Mouse (Mus musculus) left cerebral cortex, postnatal 4 days (tissue): ENCODE measurements at regions not wholly inside any gene's neighbourhood (a gene's known extent, or its start where the extent isn't known, plus 50 kb on each side); places are given as distances from the start of the nearest gene placed in this dataset.
A peak's percentile ranks its signal among the peaks of the same experiment; 100 is the strongest.

Experiments
- DNase-seq: peaks from one replicate; pipeline ENCODE4 v3.0.0-alpha.2; 2022
- intact Hi-C: fragments of 180-260 bp; cut with DNase I; formaldehyde crosslinking; loops from one replicate; pipeline ENCODE4 v1.15.1; 2025

DNA sequence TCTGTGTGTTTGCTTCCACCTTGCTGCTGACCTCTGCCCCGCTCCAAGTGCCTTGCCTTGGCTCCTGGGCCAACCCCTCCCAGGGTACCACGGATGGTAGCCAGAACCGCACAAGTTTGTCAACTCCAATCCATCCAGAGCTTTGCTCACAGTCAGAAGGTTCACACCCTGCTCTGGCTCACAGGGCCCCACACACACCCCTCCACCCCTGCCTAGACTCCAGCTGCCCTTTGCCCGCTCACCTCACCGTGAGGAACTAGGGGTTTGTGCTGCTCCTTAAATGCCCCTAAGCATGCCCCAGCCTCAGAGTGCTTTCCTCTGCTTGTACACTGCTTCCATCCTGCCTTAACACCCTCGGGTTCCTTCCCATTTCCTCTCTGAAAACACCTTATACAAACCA is 117.5 kb upstream of the Lhx5 start:
- intact Hi-C loops, result no loop called here

DNA sequence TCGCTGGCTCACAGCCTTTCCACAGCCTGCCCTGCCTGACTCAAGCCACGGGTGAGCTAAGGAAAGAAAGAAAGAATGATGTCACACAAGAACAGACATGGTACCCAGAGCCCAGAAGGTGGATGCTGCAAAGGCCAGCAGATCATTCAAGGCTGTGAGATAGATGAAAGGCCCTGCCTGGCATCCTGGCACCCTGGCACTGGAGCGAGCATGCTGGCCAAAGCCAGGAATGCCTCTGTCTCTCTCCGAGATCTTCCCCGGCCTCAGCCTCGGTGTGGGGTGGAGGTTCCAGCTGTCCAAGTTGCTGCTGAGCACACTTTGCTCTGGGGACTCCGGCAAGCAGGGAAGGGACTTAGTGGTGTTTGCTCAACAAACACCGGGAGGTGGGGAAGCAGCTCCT is 116.4 kb upstream of the Lhx5 start:
- intact Hi-C loops, result no loop called here

More for the DNA sequence above, 117.5 kb upstream of the Lhx5 start:
- no peak for DNase-seq

DNA sequence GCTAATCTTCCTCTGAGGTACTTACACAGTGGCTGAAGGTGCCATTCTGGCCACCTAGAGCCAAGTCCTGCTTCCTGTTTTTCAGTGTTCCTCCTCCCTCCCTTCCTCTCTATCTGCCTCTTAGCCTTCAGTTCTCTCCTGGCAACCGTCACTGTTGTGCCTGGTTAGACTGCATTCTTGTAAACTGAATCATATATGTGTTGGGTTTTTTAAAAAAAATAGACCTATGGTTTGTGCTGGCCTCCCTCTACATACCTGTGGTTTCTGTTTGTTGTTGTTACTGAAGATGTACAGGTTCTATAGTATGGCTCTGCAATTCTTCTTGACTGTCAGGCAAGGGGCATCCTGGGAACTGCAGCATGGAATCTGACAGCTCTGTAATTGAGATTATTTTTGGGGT is 112.5 kb upstream of the Lhx5 start:
- intact Hi-C loops, result no loop called here
- DNase-seq, result no peak

More for the DNA sequence above, 116.4 kb upstream of the Lhx5 start:
- peak; percentile 31 for DNase-seq

DNA sequence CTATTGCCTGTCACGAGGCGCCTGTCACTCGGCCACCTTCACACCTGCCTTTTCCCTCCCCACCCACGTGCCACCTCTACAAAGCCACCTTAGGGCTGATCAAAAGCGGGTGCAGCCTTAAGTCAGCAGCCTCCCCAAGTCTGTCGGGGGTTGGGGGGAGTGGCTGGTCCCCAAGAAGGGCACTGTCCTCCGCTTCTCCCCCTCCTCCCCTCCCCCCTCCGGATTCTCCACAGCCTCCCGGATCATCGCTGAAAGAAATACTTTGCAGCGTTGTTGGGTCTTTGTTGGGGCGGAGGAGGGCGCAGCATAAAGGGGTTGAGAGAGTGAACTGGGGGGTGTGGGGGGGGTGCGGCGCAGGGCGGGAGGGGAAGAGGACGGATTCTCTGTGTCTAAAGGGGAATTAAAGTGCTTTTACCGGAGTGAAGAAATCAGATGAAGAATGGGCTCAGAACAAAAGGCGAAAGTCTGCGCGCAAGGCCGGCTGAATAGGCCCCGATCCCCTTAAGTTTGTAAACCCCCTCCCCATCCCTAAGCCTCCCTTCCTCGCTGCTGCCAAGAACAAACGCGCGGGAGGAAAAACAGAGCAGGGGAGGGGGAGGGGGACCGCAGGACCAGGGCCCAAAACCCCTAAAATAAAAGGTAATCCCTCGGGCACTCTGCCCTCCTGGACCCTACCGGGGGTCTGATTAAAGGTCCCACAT is 109.3 kb upstream of the Lhx5 start:
- DNase-seq, result peak; percentile 21
- intact Hi-C loops, result no loop called here

DNA sequence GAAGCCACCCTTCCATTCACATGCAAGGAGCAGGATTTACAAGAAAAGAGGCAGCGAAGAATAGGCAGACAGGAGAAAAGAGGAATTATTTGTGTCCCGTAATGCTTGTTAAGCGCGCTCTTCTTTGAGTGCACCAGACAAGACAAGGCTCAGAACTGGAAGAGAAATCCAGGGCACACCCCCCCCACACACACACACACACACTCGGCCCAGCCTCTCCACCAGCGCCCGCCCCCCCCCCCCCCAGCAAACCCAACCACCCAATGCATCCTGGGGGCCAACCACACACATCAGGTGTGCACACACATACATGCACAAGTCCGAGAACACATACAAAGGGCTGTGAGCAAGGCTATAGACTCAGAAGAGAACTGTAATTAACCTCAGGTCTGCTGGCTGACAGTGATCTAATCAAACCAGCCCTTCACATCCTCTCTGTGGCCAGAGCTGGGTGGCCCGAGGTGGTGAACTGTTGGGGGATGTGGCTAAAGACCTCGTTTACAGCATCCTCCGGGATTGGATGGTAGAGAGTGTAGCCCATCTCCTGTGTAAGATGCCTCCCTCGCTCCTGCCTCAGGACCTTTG is 108.7 kb upstream of the Lhx5 start:
- no peak for DNase-seq
- intact Hi-C loops, result no loop called here

DNA sequence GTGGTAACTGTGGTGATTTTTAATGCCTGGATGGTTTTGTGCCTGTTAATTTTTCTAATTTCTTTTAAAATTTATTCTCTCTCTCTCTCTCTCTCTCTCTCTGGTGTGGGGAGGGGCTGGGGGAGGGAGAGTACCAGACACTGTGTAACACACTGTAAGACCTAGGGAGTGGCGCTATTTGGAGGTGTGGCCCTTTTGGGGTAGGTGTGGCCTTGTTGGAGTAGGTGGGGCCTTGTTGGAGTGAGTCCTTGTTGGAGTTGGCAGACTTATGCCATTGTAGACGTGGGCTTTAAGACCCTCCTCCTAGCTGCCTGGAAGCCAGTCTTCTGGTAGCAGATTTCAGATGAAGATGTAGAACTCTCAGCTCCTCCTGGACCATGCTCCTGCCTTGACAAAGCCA is 107.4 kb upstream of the Lhx5 start:
- no peak for DNase-seq
- intact Hi-C loops, result no loop called here

DNA sequence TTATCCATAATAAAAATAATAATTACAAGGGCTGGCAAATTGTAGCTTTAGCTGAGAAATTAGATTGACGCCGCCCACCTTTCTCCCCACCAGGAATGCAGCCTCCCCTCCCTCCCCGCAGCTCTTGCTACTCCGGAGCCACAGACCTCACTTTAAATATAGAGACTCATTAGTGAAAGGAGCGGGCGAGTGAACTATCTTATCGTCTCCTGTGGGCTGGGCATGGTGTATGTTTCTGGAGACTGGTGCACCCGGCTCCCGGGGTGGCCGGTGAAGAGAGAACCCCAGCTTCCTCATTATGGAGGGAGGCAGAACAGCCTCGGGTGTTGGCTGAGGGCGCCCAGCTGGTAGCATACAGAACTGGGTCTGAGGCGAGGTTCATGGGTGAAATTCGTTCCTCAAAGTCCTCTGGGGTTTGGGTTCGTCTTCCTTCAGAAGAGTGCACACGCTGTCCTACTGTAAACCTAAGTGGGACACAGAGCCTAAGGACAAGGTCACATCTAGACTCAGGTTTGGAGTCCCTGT is 106.1 kb upstream of the Lhx5 start:
- intact Hi-C loops, result no loop called here
- no peak for DNase-seq

DNA sequence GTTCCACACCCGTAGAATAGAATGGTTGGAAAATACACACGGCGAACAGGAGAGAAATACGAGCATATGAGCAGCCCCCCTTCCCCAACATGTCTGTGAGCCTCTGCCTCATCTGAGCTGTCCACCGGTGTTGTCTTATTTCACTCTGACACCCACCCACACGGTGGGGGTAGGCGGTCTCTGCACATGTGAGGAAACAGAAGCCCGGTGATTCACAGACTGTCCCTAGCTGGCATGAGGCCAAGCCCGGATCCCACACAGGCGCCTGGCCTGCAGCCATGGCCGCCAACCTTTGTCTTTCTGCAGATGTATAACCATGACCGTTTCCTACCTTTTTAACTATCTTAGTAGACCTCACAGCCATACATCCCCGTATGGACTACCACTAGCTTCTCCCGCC is 99.5 kb upstream of the Lhx5 start:
- intact Hi-C loops, result no loop called here
- peak; percentile 81 for DNase-seq

DNA sequence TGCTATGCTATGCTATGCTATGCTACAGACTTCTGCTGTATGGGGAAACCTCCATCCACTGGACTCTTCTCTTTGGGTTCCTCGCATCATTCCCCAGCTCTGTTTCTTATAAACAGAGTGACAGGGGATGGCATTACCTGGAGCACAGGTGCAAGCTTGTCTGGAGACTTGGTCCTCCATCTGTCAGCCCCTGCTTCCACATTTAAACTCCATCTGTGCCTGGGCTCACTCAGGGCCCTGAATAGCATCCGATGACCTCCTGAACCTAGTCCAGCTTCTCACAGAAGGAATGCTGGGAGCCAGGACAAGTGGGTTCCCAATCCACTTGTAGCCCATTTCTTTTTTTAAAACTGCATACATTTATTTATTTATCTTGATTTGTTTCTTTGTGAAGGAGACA is 92.3 kb upstream of the Lhx5 start:
- DNase-seq, result no peak
- intact Hi-C loops, result no loop called here

DNA sequence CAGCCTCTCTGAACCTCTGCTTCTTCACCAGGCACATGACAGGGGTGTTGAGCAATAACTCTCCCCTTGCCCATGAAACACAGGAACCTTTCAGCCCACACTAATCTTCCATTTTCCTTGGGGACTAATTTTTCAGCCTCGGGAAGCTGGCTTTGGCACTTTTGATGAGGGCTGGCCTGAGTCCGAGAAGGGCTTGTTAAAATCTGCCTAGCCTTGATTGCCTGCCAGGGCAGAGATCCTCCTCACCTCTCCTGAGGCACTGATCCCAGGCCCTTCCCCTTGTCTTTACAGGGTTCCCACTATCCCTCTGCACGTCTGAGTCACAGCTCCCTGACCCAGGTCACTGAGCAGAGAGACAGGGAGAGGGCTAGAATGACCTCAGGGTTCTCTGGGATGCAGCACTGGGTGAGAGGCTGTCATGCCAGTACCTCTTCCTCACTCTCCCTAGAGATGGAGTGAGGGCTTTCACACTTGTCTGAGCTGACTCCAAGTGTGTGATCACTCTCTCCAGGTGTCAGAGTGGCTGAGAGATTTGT is 90.7 kb upstream of the Lhx5 start:
- DNase-seq, result peak; percentile 68
- intact Hi-C loops, result no loop called here

DNA sequence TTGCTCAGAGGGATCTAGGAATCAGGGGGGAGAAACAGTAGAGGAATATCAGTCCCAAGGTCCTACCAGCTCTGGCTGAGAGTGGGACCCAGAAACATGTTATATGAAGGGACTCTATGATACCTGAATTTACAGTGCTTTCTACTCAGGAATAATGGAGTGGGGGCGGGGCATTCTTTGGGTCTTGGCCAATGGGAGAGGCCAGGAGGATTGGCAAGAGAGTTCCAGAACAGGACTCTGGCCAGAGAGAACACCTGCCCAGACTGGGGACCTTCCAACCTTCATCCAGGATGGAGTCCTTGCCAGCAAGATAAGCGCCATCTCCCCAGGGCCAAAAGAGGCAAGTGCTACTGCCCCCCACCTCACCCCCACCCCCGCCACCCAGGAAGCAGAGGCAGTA is 81.0 kb upstream of the Lhx5 start:
- DNase-seq, result peak; percentile 34
- intact Hi-C loops, result no loop called here

DNA sequence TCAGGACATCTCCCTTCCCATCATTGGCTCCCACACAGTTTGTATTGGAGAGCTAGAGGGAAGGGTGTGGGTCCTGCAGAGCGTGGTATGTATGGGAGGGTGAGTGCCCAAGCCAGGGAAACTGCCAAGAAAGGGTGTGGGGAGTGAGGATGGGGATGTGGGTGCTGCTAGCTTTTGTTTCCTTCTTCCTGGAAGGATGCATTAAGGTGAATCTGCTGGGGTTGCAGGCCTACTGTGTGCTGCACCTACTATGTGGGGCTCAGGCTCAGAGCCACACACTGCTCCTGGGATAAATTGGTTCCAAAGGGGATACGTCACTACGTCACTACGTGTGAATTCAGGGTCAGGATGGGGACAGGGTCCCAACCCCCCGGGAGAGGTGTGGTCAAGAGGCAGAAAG is 79.7 kb upstream of the Lhx5 start:
- DNase-seq, result no peak
- intact Hi-C loops, result no loop called here

DNA sequence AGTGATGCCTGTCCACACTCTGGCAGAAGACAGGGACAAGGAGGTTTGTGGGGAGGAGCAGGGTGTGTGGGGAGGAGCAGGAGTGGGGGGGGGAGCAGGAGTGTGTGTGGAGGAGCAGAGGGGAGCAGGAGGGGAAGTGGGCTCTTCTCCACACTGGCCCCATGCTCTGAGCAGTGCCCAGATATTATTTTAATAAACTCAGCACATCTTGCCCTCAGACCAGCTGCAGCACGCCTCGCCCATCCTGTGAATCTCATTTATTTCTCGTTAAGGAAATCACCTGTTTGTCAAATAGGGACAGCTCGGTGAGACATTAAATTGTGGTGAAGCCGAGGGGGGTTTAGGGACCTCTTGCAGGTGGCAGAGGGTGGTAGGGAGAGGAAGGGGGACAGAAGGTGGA is 77.8 kb upstream of the Lhx5 start:
- intact Hi-C loops, result no loop called here
- no peak for DNase-seq

DNA sequence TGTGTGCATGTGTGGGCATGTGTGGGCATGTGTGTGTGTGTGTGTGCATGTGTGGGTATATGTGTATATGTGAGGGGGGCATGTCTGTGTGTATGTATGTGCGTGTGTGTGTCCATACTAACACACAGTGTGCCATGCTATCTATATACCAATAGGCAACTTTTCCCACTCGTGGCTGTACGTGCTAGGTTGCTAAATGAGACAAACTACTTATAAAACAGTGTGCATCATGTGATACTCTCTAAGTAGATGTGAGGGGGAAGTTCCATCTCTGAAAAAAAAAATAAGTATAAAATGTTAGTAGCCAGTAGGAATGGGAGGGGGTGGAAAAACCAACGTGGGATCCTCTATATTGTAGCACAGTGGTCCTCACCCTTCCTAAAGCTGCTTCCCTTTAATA is 74.5 kb upstream of the Lhx5 start:
- no peak for DNase-seq
- intact Hi-C loops, result no loop called here

DNA sequence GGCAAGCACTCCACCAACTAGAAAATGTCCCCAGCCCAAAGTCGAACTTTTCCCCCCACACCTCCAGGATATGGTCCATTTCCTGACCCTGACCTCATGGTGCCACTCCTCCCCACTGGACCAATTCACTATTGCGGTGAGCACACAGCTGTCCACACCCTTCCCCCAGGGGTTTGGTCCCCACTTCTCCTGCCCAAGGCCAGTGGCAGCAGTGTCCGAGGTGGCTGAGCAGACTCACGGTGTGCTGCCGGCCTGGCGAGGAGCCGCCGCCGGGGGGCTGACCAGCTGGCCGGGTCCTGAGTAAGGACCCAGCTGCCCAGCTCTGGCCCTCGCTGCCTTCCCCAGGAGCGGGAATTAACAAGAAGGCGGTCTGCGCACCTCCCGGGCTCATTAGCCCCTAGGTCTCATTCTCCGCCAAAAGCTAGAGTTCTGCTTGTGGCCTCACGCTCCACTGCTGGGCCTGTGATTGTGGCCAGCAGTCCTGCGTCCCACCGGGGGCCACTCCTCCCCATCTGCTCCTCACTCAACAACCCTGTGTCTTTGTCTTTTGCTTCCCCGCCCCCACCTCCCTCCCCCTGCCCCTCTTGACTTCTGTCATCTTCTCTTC is 73.3 kb upstream of the Lhx5 start:
- DNase-seq, result peak; percentile 80
- intact Hi-C loops, result no loop called here

DNA sequence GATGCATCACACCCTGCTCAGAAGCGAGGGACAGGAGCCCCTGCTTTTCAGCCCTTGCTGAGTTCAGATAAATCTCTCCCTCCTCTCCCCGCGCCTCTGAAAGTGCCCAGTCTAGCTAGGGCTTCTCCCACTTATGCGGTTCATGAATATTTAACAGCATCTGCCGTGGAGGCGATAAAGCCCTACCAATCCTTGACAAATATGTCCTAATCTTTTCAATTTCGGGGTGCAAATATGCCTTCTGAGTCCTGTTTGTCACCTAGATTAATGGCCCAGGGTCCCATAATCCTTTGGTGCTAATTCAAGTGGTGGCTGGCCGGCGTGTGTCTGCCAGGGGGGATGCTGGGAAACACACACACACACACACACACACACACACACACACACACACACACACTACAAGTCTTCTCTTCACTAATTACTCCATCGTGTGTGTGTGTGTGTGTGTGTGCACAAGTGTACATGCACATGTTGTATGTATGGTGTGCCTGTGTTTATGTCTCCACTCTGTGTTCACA is 65.5 kb upstream of the Lhx5 start:
- no peak for DNase-seq
- intact Hi-C loops, result no loop called here

DNA sequence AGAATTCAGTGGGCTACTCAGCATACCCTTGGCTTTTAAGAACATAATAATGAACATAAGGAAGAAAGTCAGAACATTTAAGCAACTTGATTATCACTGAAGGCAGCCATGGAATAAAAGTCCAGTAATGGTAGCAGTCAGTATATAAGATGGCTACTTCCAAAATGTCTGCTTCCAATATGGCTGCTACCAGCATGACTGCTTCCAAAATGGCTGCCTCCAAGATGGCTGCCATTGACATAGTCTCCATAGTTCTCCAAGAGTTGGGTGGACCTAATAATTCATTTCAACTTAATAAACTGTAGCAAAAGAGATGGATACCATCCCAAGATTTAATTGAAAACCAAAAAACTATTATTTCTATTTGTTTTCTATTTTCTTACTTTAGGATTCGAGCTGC is 62.7 kb upstream of the Lhx5 start:
- intact Hi-C loops, result no loop called here
- no peak for DNase-seq

DNA sequence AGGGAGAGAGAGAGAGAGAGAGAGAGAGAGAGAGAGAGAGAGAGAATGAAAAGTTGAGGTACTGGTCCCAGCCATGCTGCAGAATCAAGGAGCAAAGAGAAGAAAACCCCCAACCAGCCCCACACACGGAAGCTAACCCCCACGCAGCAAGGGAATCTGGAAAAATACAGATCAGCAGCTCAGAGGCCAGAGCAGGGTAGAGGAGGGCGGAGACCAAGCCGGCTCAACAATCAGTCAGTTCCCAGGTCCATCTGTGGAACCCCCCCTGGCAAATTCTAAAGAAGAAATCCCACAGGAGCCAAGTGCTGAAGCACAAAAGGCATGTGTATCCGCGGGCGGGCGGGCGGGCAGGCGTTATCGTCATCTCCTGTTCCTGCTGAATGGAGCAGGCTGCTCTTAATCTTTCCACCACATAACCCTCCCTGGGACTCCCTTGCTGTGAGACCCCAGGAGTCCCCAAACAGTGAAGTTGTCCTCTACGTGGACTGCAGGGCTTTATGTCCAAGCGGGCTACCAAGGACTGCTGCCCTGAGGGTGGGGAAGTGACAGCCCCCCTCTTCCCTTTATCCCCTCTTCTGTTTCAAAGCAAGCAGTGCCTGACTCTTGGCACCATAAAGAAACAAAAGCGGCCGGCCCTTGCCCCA is 60.2 kb upstream of the Lhx5 start:
- intact Hi-C loops, result no loop called here
- no peak for DNase-seq

DNA sequence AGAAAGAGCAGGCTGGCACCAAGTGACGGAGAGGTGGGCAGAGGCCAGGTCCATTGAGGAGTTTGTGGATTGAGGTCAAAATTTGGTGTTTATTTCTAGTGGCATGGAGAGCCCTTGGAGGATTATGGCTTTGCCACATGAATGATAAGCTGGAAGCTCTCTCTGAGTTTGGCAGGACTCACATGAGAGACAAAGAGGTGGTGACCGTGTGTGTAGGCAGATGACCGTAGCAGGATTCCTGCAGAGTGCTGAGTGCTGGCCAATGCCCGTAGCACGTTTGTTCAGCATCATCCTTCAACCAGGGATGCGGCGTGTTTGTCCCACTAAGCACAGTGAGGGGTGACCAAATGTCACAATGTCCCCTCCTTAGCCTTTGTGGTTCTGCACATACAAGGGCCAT is 58.1 kb upstream of the Lhx5 start:
- DNase-seq, result peak; percentile 45
- intact Hi-C loops, result no loop called here
